Mouse (Mus musculus): ENCODE data around the gene Hspb8. TPM values are rescaled to one million over a fixed set of nuclear protein-coding genes. Genes with fewer than 3 reads are reported as not detected.
A peak's percentile ranks its signal among the peaks of the same experiment; 100 is the strongest.
"Not testable (repeated sequence)": the region's sequence is repeated elsewhere in the genome, so short reads cannot be mapped to it uniquely, and the experiment has no call there.

The Hspb8 gene
- total RNA-seq, 2 experiments from 2014 or later: 0.20 TPM; not detected in 1

GRCm38 (mm10) chr5:116396104-116396503 lies 26.6 kb downstream of the Hspb8 start:
- no peak for ATAC-seq (replicated peaks; ENCODE audit: poor library complexity)

- no peak for ATAC-seq (replicated peaks; ENCODE audit: poor library complexity)
These were observed 30.1 kb downstream of the Hspb8 start for GRCm38 (mm10) chr5:116392603-116393002.

GRCm38 (mm10) chr5:116389856-116390542 lies 32.7 kb downstream of the Hspb8 start:
- no peak for ATAC-seq (replicated peaks; ENCODE audit: poor library complexity)

GRCm38 (mm10) chr5:116389321-116389720 lies 33.3 kb downstream of the Hspb8 start:
- ATAC-seq (replicated peaks; ENCODE audit: poor library complexity): no peak

GRCm38 (mm10) chr5:116387302-116387935 lies 35.2 kb downstream of the Hspb8 start:
- ATAC-seq (replicated peaks; ENCODE audit: poor library complexity): no peak

GRCm38 (mm10) chr5:116386020-116386419 lies 36.6 kb downstream of the Hspb8 start:
- 0 out of 2 replicates have a peak, but pooled peaks have one; percentile 44 for ATAC-seq (replicated peaks; ENCODE audit: poor library complexity)

GRCm38 (mm10) chr5:116382646-116383045 lies 40.0 kb downstream of the Hspb8 start:
- not testable (repeated sequence) for ATAC-seq (replicated peaks; ENCODE audit: poor library complexity)

GRCm38 (mm10) chr5:116381726-116382125 lies 40.9 kb downstream of the Hspb8 start:
- ATAC-seq (replicated peaks; ENCODE audit: poor library complexity): no peak

GRCm38 (mm10) chr5:116381217-116381616 lies 41.4 kb downstream of the Hspb8 start:
- peak; percentile 79 for ATAC-seq (replicated peaks; ENCODE audit: poor library complexity)

- no peak for ATAC-seq (replicated peaks; ENCODE audit: poor library complexity)
These were observed 42.3 kb downstream of the Hspb8 start for GRCm38 (mm10) chr5:116380384-116380783.

- no peak for ATAC-seq (replicated peaks; ENCODE audit: poor library complexity)
These were observed 43.8 kb downstream of the Hspb8 start for GRCm38 (mm10) chr5:116378872-116379271.

GRCm38 (mm10) chr5:116367923-116368322 lies 54.7 kb downstream of the Hspb8 start:
- no peak for ATAC-seq (replicated peaks; ENCODE audit: poor library complexity)

- no peak for ATAC-seq (replicated peaks; ENCODE audit: poor library complexity)
These were observed 55.6 kb downstream of the Hspb8 start for GRCm38 (mm10) chr5:116366889-116367682.

- ATAC-seq (replicated peaks; ENCODE audit: poor library complexity): no peak
These were observed 61.3 kb downstream of the Hspb8 start for GRCm38 (mm10) chr5:116361342-116361741.

- no peak for ATAC-seq (replicated peaks; ENCODE audit: poor library complexity)
These were observed 61.9 kb downstream of the Hspb8 start for GRCm38 (mm10) chr5:116360751-116361150.

Other genes with a start within 250 kb of the Hspb8 start
- not detected in 2 replicates for gene Ccdc60, start 133.9 kb downstream of the Hspb8 start, total RNA-seq (2015)
- gene Ccdc60, start 133.9 kb downstream of the Hspb8 start, total RNA-seq (2017): 0.07 TPM in 1 of 2 replicates, not detected in the other
- gene Srrm4, start 169.0 kb upstream of the Hspb8 start, total RNA-seq (2015): not detected in 2 replicates
- gene Srrm4, start 169.0 kb upstream of the Hspb8 start, total RNA-seq (2017): not detected in 2 replicates